Mouse (Mus musculus) bone marrow macrophage, adult 2 months (primary cell): Measurements from ENCODE around the gene Casp8.

ENCODE experiments used
- CTCF ChIP-seq: IDR thresholded peaks from 2 replicates; pipeline ENCODE4 v1.5.1; 2012; ENCODE audit warnings: low read depth, mild to moderate bottlenecking, low read length, moderate library complexity
- POLR2A ChIP-seq: IDR thresholded peaks from 2 replicates; pipeline ENCODE4 v1.6.1; 2012; ENCODE audit warnings: mild to moderate bottlenecking, low read depth, low read length, borderline replicate concordance

GRCm38 (mm10) chr1:58794705-58795104 lies 469 bp upstream of the Casp8 start:
- TF ChIP-seq POLR2A (no peak), CTCF (no peak)
